Mouse (Mus musculus) urinary bladder, postnatal 14 days (tissue): ENCODE results near the gene Fkbp1b.
A peak's percentile ranks its signal among the peaks of the same experiment; 100 is the strongest.
"Not testable (repeated sequence)": the region's sequence is repeated elsewhere in the genome, so short reads cannot be mapped to it uniquely, and the experiment has no call there.

Experiments
- DNase-seq: peaks from one replicate; pipeline ENCODE4 v3.0.0; 2021; ENCODE audit warnings: low spot score

Gene Fkbp1b

DNA sequence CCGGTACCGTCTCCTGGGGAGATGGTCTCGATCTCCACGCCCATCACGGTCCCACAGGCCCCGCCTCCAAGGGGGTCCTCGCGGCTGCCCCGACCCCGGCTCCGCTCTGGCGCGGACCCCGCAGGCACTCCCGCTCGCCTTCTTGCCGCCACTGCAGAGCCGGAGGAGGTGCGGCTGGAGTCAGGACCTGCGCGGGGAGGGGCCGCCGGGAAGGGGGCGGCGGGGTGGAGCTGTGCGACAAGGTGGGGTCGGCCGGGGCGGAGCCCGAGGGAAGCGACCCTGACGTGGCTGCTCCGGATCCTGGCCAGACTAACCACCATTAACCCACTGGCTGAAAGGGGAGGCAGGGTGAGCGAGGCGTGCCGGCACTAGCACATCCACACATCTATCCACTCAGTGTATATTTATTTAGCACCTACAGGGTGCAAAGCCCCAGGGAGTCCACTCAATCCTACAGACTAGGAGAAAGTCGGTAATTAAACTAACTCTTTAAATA lies at the start of gene Fkbp1b:
Gene Fkbp1b (minus strand): TSS at position 200 of the 496 bp plus-strand sequence.
- DNase-seq: peak; percentile 55

DNA sequence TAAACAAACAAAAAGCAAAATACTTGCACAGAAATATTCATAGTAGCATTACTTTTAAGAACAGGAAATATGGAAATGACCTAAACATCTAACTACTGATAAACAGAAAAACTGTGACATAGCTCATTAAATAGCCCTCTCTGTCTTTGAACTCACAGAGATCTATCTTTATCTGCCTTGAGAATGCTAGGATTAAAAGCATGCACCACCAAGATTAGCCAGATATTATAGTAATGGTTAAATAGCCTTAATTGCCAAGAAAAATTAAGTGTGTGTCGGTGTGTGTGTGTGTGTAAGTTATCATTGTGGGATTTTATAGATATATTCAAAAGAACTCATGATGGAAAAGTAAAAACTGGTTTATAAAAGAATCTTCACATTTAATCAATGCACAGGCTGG lies 48.5 kb upstream of the Fkbp1b start:
- DNase-seq: no peak

DNA sequence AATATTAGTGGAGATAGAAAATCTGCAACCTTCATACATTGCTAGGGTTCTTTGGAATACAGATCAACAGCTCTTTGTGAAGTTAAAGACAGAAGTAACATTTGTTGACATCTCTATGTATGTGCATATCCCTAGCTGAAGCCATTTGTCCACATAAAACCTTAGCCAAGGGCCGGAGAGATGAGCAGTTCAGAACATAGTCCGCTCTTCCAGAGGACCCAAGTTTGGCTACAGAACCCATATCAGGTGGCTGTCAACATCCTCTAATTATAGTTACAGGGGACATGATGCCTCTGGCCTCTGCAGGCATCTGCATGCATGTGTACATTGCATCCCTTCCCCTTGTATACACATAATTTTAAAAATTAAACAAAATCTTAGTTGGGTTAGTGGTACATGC lies 47.9 kb upstream of the Fkbp1b start:
- DNase-seq: no peak

DNA sequence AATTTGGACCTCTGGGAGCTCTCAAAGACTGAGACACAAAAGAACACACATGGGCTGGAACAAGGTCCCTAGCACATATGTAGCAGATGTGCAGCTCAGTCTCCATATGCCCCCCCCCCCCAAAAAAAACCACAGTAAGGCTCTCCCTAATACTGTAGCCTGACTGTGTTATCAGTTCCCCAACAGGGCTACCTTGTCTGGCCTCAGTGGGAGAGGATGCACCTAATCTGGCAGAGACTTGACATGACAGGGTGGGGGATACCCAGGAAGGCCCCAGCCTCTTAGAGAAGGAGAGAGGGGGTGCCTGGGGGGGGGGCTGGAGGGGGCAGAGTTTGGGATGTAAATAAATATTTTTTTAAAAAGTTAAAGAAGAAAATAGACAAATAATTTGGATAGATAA lies 47.3 kb upstream of the Fkbp1b start:
- DNase-seq: no peak

DNA sequence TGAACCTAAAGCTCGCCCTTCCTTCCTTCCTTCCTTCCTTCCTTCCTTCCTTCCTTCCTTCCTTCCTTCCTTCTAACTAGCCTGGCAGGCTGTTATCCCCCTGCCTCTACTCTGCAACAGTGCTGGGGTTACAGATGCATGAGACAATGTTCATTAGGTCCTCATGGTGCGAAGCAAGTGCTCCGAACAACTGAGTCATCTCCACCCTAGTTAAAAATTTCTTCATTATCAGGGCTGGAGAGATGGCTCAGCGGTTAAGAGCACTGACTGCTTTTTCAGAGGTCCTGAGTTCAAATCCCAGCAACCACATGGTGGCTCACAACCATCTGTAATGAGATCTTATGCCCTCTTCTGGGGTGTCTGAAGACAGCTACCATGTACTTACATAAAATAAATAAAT lies 45.2 kb upstream of the Fkbp1b start:
- not testable (repeated sequence) for DNase-seq

DNA sequence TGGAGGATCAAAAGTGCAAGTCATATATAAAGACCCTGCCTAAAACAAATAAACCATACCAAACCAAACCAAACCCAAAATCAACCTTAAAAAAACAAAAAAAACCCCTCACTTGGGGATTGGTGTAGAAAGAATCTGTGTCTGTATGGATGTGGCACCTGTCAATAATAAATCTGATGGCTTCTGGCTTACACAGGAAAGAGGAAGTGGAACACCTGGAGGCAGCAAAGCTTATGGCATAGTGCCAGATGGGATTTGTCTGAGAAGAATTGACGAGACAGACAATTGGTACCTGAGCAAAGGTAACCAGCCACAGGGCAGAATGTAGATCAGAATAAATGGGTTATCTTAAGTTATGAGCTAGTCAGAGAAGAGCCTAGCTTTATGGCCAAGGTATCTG lies 43.7 kb upstream of the Fkbp1b start:
- no peak for DNase-seq

DNA sequence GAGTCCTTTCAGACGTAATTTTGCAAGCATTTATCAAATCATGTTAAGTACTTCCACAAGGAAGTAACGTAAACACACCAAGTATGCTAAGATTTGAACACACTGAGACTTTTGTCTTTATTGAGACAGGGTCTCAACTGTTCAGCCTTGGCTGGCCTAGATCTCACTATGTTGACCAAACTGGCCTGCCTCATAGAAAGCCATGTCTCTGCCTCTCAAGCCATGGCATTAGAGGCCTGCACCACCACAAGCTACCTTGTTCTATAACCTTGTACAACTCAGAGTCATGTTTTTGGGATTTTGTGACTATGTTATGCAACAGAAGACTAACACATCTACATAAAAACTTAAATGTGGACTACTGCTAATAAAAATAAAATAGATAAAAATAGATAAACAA lies 40.7 kb upstream of the Fkbp1b start:
- DNase-seq: no peak

DNA sequence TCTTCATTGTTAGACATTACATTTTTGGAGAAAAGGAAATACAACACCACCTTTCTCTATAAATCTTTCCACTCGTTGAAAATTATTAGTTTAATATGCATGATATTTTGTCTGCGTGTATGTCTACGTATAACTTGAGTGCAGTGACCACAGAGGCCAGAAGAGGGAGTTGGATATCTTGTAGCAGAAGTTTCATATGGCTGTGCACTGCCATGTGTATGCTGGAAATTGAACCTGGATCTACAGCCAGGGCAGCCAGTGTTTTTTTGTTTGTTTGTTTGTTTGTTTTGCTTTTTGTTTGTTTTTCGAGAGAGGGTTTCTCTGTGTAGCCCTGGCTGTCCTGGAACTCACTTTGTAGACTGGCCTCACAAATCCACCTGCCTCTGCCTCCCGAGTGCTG lies 37.7 kb upstream of the Fkbp1b start:
- DNase-seq: no peak

DNA sequence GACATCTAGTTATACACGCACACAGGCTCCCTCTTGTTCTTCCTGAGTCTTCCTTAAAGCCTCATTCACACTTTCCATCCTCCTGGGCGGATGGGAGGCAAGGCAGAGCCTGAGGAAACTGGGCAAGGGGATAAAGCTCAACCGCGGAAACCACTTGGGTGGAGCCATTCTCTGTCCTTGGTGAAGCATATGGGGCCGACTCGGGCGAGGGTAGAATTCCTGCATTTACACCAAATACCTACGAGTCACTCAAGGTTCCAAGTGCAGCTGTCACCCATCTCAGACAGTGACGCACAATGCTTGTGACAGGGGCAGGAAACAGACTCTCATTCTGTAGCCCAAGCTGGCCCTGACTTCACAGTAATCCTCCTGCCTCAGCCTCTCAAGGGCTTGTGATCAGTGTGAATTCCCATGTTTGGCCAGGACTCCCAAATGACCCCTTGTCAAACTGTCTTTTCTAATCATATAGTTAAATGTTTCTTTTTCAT lies 36.9 kb upstream of the Fkbp1b start:
- no peak for DNase-seq

DNA sequence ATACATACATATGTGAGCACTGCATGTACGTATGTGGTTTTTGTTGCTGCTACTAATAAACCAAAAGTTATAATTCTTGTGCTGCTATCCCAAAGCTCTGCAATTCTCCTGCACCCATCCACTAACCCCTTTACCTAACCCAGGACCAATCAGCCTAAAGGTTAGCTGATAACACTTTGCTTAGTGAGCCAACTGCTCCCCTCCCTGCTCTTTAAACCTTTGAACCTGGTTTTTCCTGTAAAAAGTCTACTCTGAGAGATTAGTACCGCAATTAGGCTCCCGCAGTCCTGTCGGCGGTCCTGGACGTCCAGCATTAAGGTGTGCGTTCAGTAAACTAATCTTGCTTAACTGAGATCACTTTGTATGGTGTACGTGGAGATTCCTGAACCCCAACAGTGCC lies 34.2 kb upstream of the Fkbp1b start:
- no peak for DNase-seq

DNA sequence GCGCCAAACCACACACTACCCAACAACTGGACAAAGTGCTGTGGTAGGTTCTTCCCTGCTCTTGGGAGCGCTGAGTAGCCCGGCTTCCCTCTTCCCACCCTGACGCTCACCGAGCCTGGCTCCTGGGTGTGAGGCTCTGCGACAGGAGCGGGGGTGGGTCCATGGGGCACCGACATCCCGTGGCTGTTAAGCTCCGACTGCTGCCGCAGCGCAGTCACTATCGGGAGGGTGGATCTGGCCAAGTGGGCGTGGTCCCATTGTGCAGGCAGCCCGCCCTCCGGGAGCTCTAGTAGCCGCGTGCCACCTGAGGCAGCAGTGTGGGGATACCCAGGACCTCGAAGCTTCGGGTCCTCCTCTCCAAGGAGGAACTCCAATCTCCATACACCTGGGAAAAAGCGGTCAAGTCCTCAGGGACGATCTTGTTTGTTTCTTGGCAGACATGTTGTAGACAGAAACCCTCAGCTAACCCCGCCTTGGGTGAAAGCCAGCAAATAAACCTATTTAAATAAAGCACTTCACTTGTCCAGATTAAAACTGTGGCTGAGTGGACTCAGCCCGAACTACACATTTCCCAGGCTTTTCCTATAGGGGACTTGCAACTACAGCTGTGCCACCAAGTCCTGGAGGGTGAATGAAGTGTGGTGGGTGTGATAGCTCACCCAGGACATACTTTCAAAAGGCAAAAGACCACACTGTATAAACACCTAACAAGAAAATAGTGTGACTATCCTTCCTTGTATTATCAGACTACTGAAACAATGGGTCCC lies 33.0 kb upstream of the Fkbp1b start, which contains the start of gene Mfsd2b:
Gene Mfsd2b (minus strand): TSS at position 199 of the 767 bp plus-strand sequence.
- DNase-seq: peak; percentile 83

DNA sequence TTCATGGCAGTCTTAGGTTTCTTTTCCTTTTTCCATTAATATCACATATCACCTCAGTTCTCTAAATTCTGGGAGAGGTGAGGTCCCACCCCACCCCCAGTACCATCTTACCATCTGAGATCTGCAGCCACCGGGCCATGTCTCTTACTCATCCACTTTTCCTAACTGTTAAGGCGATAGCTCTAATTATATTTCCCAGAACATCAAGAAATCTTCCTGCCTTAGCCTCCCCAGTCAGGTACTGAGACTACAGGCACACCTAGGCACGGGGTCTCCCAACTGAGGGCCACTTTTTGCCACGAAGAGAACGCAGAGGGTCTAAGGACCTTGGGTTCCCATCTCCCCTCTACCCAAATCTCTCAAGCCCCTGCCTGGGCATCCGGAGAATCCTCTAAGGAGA lies 32.1 kb upstream of the Fkbp1b start:
- DNase-seq: no peak

DNA sequence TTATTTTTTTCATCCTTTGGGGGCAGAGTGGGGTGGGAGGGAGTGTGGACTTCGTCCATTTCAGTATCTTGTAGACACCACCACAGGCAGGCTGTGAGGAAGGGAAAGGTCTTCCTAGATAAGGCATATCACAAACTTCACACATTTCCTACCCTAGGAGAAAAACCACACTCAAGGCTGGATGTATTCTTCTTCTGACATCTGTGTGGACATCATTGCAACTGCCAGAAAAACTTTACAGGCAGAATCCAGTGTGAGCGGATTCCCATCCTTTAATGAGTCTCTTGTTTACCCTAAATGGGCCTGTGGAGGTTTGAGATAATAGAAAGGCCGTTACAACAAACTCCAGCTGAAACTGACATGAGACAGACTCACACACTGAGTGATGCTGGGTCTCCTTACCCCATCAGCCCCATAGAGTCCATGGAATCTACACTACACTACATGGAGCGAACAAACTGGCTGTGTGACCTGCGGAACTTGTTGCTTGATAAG lies 31.6 kb upstream of the Fkbp1b start:
- no peak for DNase-seq

DNA sequence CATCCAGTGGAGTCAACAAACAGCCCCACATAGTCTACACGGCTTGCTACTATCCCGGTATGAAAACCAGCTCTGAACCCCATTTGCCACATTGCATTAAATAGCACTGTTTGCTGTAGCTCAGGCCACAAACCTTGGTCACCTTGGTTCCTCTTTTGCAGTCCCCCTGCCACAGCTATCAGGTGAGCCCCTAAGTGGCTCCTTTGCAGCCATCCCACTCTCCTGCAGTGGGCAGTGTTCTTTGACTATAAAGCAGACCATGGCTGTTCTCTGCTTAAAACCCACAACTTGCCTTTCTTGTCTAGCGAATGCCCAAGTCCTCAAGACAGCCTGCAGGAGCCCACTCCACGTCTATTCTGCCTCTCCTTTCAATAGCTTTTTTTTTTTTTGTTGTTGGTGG lies 30.9 kb upstream of the Fkbp1b start:
- DNase-seq: no peak

DNA sequence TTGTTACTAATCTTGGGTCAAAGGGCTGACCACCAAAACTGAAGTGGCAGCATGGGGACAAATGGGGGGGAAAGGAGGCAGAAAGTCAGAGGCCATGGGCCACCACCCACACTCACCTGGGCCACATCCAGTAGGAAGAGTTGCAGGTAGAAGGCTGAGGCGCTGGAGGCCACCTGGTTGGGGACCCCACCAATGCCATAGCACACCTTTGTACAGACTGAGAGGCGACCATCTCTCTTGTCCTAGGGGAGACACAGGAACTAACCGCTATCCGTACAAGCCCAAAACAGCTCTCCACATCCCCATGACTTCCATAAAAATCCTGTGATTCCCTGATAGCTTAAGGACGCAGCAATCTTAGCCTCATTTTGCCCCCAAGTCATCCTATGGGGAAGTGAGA lies 29.9 kb upstream of the Fkbp1b start:
- no peak for DNase-seq

DNA sequence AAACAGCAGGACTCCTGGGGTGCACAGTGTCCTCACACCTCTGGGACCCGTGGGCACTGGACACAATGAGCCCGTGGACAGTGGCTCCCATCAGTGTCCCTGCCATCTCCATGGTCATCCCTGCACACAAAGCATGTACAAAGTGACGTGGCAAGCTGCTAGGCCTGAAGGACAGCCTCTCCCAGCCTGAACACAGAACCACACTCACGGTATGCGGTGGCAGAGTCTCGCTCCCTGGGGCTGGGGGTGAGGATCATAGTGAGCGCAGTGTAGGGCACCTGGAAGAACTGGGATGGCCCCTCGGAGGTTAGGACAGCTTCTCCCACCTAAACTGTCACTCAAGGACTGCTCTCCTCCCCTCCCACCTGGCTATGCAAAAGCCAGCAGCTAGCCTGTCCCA lies 27.5 kb upstream of the Fkbp1b start:
- DNase-seq: no peak

DNA sequence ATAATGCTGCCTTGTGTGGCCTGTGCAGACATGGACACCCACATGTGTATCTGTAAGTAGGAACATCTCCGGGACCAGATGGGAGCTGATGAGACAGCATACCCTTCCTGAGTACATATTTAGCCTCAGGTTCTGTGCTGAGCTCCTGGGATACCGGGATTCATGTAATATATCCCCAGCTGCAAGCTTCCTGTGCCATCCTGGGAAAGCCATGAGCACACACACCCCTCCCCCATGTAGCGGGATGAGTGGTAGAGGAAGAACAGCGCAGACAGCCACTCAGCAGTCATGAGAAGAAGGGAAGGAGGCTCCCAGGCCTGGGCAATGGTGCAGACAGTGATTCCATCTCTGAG lies 22.9 kb upstream of the Fkbp1b start:
- DNase-seq: no peak

DNA sequence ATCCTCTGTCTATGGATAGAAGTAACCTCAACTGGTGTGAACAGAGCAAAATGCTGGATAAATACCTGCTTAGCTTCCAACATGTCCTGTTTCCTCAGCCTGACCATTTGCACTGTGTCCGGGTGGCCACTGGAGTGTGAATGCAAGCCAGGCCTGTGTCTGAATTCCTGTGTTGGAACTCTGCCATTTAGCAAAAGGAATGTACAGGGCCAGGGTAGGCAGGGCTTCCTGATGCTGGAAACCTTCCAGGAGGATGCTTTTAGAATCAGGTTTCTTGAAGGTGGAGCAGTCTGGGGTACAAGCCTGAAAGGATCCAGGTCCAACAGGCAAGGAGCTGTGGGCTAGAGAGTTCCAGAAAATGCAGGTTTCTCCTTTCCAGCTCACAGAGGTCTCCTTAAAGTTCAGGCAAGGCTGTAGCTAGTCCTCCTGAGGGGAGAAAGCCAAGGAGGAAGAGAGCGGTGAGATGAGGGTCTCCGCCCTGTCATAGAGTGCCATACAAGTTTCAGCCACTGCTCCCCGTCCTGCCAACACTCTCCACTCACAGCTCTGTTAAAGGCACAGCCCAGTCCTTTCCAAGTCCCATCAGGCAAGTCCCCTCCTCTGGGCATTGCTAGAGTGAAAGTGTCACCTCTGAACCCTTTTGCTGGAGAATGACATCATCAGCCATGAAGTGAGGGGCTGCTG lies 22.4 kb upstream of the Fkbp1b start:
- DNase-seq: peak; percentile 17

DNA sequence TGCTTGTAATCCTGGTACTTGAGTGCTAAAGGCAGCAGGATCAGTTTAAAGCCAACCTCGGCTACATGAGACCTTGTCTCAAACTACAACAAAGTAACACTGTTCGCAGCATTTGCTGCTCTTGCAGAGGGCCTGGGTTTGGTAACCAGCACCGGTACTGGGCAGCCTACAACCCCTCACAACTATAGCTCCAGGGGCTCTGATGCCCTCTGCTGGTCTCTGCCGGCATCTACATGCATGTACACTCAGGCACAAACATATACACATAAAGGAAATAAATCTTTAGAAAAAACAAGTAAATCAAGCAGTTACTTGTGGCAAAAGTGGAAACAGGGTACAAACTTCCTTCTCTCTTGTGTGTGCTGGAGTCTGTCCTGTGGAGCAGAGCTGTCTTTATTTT lies 21.3 kb upstream of the Fkbp1b start:
- DNase-seq: no peak

DNA sequence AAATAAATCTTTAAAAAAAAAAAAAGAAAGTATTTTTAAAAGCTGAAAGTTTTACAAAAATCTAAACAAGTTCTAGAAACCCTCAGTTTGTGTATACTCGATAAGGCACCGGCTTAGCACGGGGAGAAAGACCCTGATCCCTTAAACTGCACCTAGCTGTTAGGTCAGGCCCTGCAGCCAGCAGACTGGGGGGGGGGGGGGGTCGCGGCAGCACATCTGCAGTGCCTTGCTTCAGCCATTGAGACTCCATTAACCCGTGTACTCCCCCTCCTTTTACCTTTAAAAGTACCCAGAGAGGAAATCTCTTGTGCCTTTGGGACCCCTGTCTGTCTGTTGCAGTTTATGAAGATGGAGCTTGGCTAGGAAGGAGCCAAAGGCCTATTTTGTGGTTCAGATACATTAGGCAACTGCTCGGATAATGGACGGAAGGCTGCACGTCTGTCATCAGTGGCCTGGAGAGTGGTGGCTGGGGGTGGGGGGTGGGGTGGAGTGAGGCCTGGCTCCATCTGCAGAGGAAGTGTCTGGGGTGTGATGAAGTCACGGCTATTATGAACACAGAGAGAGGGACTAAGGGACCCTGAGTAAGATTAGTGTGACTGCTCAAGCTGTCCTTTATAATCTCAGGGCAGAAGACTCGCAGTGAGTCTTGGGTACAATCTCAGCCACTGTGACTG lies 18.0 kb upstream of the Fkbp1b start:
- DNase-seq: no peak

DNA sequence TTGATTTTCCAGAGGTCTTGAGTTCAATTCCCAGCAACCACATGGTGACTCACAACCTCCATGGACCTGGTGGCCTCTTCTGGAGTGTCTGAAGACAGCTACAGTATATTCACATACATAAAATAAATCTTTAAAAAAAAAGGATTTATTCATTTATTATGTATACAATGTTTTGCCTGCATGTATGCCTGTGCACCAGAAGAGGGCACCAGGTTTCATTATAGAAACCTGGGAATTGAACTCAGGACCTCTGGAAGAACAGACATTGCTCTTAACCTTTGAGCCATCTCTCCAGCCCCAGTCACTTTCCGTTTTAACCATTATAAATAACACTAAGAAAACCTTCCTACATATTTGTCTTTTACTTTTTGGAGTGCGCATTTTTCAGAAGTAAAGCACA lies 15.4 kb upstream of the Fkbp1b start:
- no peak for DNase-seq

DNA sequence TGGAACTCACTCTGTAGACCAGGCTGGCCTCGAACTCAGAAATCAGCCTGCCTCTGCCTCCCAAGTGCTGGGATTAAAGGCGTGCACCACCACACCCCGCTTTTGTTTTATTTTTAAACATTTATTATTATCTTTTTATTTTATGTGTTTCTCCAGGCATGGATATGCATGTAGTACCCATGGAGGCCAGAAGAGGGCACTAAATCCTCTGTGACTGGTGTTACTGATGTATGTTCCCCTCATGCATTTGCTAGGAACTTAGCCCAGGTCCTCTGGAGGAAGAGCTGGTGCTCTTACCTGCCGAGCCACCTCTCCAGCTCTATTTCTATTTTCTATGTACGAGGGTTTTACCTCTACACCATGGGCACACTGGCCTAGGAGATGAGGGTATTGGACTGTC lies 14.8 kb upstream of the Fkbp1b start:
- DNase-seq: no peak

DNA sequence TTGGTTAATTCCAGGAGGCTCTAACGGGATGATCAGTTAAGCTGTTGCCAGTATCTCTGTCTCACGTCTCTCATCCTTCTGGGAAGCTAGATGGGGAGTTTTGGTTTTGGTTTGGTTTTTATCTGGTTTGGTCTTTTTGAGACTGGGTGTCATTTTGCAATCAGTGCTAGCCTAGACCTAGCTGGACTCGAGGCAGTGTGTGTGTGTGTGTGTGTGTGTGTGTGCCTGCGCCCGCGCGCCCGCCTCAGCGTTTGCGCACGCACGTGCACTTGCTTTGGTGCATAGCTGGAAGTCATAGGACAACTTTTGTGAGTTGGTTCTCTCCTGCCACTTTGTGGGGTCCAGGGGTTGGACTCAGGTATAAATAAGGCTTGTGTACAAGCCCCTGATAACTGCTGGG lies 2.4 kb upstream of the Fkbp1b start:
- peak; percentile 39 for DNase-seq
